Mouse (Mus musculus) neural tube, embryonic 15.5 days (tissue): ENCODE results near the gene Kcna1. TPM values are rescaled to one million over a fixed set of nuclear protein-coding genes. Genes with fewer than 3 reads are reported as not detected.
A peak's percentile ranks its signal among the peaks of the same experiment; 100 is the strongest.

Source experiments
- ATAC-seq: fragments of 200-750 bp; cut with Nextera tagmentation; 2 replicates; pipeline ENCODE4 v1.8.0; 2017; ENCODE audit warnings: mild to moderate bottlenecking, moderate TSS enrichment, moderate library complexity; ENCODE audit not compliant: low FRiP score
- H3K27ac ChIP-seq: fragments of 300-500 bp; sonication (generic); replicated peaks from 2 replicates; pipeline ENCODE4 v1.5.1; 2015; ENCODE audit warnings: mild to moderate bottlenecking, inconsistent platforms
- H3K27me3 ChIP-seq: fragments of 300-500 bp; sonication (generic); replicated peaks from 2 replicates; pipeline ENCODE4 v1.6.1; 2015; ENCODE audit warnings: inconsistent platforms
- H3K36me3 ChIP-seq: fragments of 300-500 bp; sonication (generic); 2 replicates; pipeline ENCODE4 v1.6.1; 2015; ENCODE audit warnings: inconsistent platforms
- H3K4me1 ChIP-seq: fragments of 300-500 bp; sonication (generic); 2 replicates; pipeline ENCODE4 v1.6.1; 2015; ENCODE audit warnings: inconsistent platforms
- H3K4me2 ChIP-seq: fragments of 300-500 bp; sonication (generic); 2 replicates; pipeline ENCODE4 v1.6.1; 2015; ENCODE audit warnings: inconsistent platforms, mild to moderate bottlenecking, moderate library complexity
- H3K4me3 ChIP-seq: fragments of 300-500 bp; sonication (generic); replicated peaks from 2 replicates; pipeline ENCODE4 v1.5.1; 2015; ENCODE audit warnings: mild to moderate bottlenecking, inconsistent platforms
- H3K9ac ChIP-seq: fragments of 300-500 bp; sonication (generic); replicated peaks from 2 replicates; pipeline ENCODE4 v1.6.1; 2015; ENCODE audit warnings: mild to moderate bottlenecking, inconsistent platforms
- H3K9me3 ChIP-seq: fragments of 300-500 bp; sonication (generic); replicated peaks from 2 replicates; pipeline ENCODE4 v1.6.1; 2016; ENCODE audit warnings: inconsistent platforms
- WGBS: fragments of 180-500 bp; shearing (Covaris S2); methylation state at CpG from one replicate; pipeline ENCODE4 v1.1.7; 2015; ENCODE audit warnings: mixed read lengths; 5-methylcytosine and 5-hydroxymethylcytosine counted together
- polyA plus RNA-seq: library from polyadenylated mRNA; unstranded; fragments of >200 nt; fragmentation: Nextera tagmentation; extraction: Ambion mirVana; gene quantifications from 2 replicates; pipeline ENCODE4 v1.2.1, GENCODE M21; 2015

The Kcna1 gene
- polyA plus RNA-seq, 1 experiment from 2014 or later, result 6.1 TPM

- Histone ChIP-seq H3K4me3 (peak overlapping the region; percentile 62), H3K27me3 (peaks cover 32% of the 10 kb centered on the region), H3K4me2 (peak overlapping the region; percentile 99), H3K9ac (peak overlapping the region; percentile 62), H3K4me1 (peaks cover 40% of the 10 kb centered on the region), H3K27ac (peak overlapping the region; percentile 77), H3K36me3 (no peaks in the 10 kb centered on the region), H3K9me3 (no peaks in the 10 kb centered on the region)
- ATAC-seq, result peak; percentile 60
- under 1% methylated on average over 63 of the region's 66 CpGs for WGBS
Measured at GRCm38 (mm10) chr6:126644181-126645043, 1.8 kb downstream of the Kcna1 start.

GRCm38 (mm10) chr6:126643341-126644055 lies 2.7 kb downstream of the Kcna1 start:
- no peak for ATAC-seq
- Histone ChIP-seq H3K4me1 (peaks cover 40% of the 10 kb centered on the region), H3K27ac (no peak overlapping the region), H3K4me3 (peak overlapping the region; percentile 62), H3K9ac (peak overlapping the region; percentile 62), H3K9me3 (no peaks in the 10 kb centered on the region), H3K36me3 (no peaks in the 10 kb centered on the region), H3K27me3 (peaks cover 35% of the 10 kb centered on the region), H3K4me2 (peak overlapping the region; percentile 99)
- WGBS, result 1% methylated on average over 25 of the region's 25 CpGs

DNA sequence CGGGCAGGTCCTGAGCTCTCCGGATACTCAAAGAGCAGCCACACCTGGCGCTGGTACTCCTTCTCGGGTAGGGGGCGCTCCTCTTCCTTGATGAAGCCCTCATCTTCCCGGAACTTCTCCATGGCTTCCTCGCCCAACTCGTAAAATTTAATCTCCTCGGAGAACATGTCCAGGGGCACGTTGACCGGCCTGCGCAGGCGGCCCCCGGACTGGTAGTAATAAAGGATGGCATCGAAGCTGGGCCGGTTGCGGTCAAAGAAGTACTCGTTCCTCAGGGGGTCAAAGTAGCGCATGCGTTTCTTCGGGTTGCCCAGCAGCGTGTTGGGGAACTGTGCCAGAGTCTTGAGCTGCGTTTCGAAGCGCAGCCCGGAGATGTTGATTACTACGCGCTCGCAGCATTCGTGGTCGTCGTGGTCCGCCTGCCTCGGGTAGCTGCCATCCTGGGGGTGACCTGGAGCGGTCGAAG lies 3.3 kb downstream of the Kcna1 start:
- H3K4me3 ChIP-seq, result peak overlapping the region; percentile 62
- no peak overlapping the region for H3K27ac ChIP-seq
- peaks cover 35% of the 10 kb centered on the region for H3K27me3 ChIP-seq
- ATAC-seq, result no peak
- peak overlapping the region; percentile 62 for H3K9ac ChIP-seq
- H3K36me3 ChIP-seq, result no peaks in the 10 kb centered on the region
- no peaks in the 10 kb centered on the region for H3K9me3 ChIP-seq
- peaks cover 40% of the 10 kb centered on the region for H3K4me1 ChIP-seq
- WGBS, result 1% methylated on average over 36 of the region's 36 CpGs
- H3K4me2 ChIP-seq, result peak overlapping the region; percentile 99

GRCm38 (mm10) chr6:126628451-126628850 lies 17.7 kb downstream of the Kcna1 start:
- 82% methylated on average over 7 of the region's 7 CpGs for WGBS
- Histone ChIP-seq H3K27me3 (no peaks in the 10 kb centered on the region), H3K9ac (no peak overlapping the region), H3K9me3 (no peaks in the 10 kb centered on the region), H3K4me3 (no peak overlapping the region), H3K4me2 (no peak overlapping the region), H3K36me3 (no peaks in the 10 kb centered on the region), H3K27ac (no peak overlapping the region), H3K4me1 (no peaks in the 10 kb centered on the region)
- no peak for ATAC-seq

DNA sequence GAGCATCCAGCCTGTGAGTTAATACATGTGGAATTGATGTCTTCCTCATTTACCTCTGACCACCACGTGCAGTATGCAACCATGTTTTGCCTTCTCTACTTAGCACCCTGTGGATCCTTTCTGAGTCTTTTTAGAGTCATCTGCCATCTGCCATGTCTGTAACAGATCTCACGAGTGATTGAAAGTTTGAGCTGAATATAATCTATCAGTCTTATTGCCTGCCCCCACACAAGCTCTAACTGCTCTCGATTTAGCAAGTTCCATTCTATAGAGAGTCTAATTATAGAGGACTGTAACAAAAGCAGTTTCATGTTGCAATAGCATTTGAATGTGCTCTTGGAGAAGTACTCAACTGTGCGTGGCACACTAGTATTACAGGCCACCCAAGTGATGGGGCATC lies 27.7 kb downstream of the Kcna1 start:
- Histone ChIP-seq H3K27ac (no peak overlapping the region), H3K27me3 (no peaks in the 10 kb centered on the region), H3K9me3 (no peaks in the 10 kb centered on the region), H3K4me1 (0 out of 2 replicates have a peak, but pooled peaks cover under 1% of the 10 kb centered on the region), H3K9ac (no peak overlapping the region), H3K4me3 (no peak overlapping the region), H3K4me2 (no peak overlapping the region), H3K36me3 (no peaks in the 10 kb centered on the region)
- no peak for ATAC-seq
- 89% methylated on average over 4 of the region's 4 CpGs for WGBS

- Histone ChIP-seq H3K36me3 (no peaks in the 10 kb centered on the region), H3K27ac (no peak overlapping the region), H3K4me3 (no peak overlapping the region), H3K27me3 (no peaks in the 10 kb centered on the region), H3K4me2 (no peak overlapping the region), H3K9ac (no peak overlapping the region), H3K9me3 (no peaks in the 10 kb centered on the region), H3K4me1 (0 out of 2 replicates have a peak, but pooled peaks cover 8% of the 10 kb centered on the region)
- WGBS, result 80% methylated on average over 4 of the region's 4 CpGs
- no peak for ATAC-seq
Measured at GRCm38 (mm10) chr6:126610746-126611145, 35.4 kb downstream of the Kcna1 start.

GRCm38 (mm10) chr6:126609193-126609947 lies 36.8 kb downstream of the Kcna1 start:
- 66% methylated on average over 17 of the region's 17 CpGs for WGBS
- Histone ChIP-seq H3K27ac (no peak overlapping the region), H3K9me3 (no peaks in the 10 kb centered on the region), H3K9ac (no peak overlapping the region), H3K4me3 (no peak overlapping the region), H3K4me2 (no peak overlapping the region), H3K27me3 (no peaks in the 10 kb centered on the region), H3K36me3 (no peaks in the 10 kb centered on the region), H3K4me1 (0 out of 2 replicates have a peak, but pooled peaks cover 8% of the 10 kb centered on the region)
- ATAC-seq, result no peak; the same call in 1 of the 2 replicates

GRCm38 (mm10) chr6:126601843-126602326 lies 44.3 kb downstream of the Kcna1 start:
- no peaks in the 10 kb centered on the region for H3K27me3 ChIP-seq
- peak; percentile 73 for ATAC-seq
- no peaks in the 10 kb centered on the region for H3K9me3 ChIP-seq
- H3K9ac ChIP-seq, result no peak overlapping the region
- peak overlapping the region; percentile 49 for H3K27ac ChIP-seq
- H3K4me1 ChIP-seq, result peaks cover 8% of the 10 kb centered on the region; the same call in 1 of the 2 replicates
- 48% methylated on average over 13 of the region's 13 CpGs for WGBS
- H3K4me2 ChIP-seq, result no peak overlapping the region
- H3K4me3 ChIP-seq, result no peak overlapping the region
- H3K36me3 ChIP-seq, result no peaks in the 10 kb centered on the region

- Histone ChIP-seq H3K36me3 (no peaks in the 10 kb centered on the region), H3K27me3 (no peaks in the 10 kb centered on the region), H3K9ac (no peak overlapping the region), H3K27ac (no peak overlapping the region), H3K4me2 (no peak overlapping the region), H3K9me3 (no peaks in the 10 kb centered on the region), H3K4me3 (no peak overlapping the region), H3K4me1 (peaks cover 8% of the 10 kb centered on the region; the same call in 1 of the 2 replicates)
- 87% methylated on average over 3 of the region's 3 CpGs for WGBS
- no peak for ATAC-seq
Measured at GRCm38 (mm10) chr6:126599201-126599995, 46.8 kb downstream of the Kcna1 start.

GRCm38 (mm10) chr6:126597741-126598140 lies 48.4 kb downstream of the Kcna1 start:
- Histone ChIP-seq H3K4me2 (no peak overlapping the region), H3K27me3 (no peaks in the 10 kb centered on the region), H3K27ac (no peak overlapping the region), H3K4me3 (no peak overlapping the region), H3K9ac (no peak overlapping the region), H3K9me3 (no peaks in the 10 kb centered on the region), H3K36me3 (no peaks in the 10 kb centered on the region), H3K4me1 (peaks cover 8% of the 10 kb centered on the region; the same call in 1 of the 2 replicates)
- no peak for ATAC-seq
- 92% methylated on average over 4 of the region's 4 CpGs for WGBS
